Mouse (Mus musculus) hindbrain, embryonic 12.5 days (tissue): ENCODE results near the gene Parpbp. TPM values are rescaled to one million over a fixed set of nuclear protein-coding genes. Genes with fewer than 3 reads are reported as not detected.

Source experiments
- ATAC-seq: fragments of 200-750 bp; cut with Nextera tagmentation; 2 replicates; pipeline ENCODE4 v1.8.0; 2017; ENCODE audit warnings: moderate TSS enrichment; ENCODE audit not compliant: low FRiP score
- H3K27ac ChIP-seq: fragments of 300-500 bp; sonication (generic); 2 replicates; pipeline ENCODE4 v1.5.1; 2016; ENCODE audit warnings: mild to moderate bottlenecking
- H3K27me3 ChIP-seq: fragments of 300-500 bp; sonication (generic); 2 replicates; pipeline ENCODE4 v1.6.1; 2016; ENCODE audit warnings: mild to moderate bottlenecking
- H3K36me3 ChIP-seq: fragments of 300-500 bp; sonication (generic); 2 replicates; pipeline ENCODE4 v1.6.1; 2016; ENCODE audit warnings: mild to moderate bottlenecking
- H3K4me1 ChIP-seq: fragments of 300-500 bp; sonication (generic); 2 replicates; pipeline ENCODE4 v1.6.1; 2016
- H3K4me2 ChIP-seq: fragments of 300-500 bp; sonication (generic); replicated peaks from 2 replicates; pipeline ENCODE4 v1.6.1; 2016; ENCODE audit warnings: mild to moderate bottlenecking
- H3K4me3 ChIP-seq: fragments of 300-500 bp; sonication (generic); 2 replicates; pipeline ENCODE4 v1.5.1; 2016; ENCODE audit warnings: mild to moderate bottlenecking
- H3K9ac ChIP-seq: fragments of 300-500 bp; sonication (generic); 2 replicates; pipeline ENCODE4 v1.6.1; 2016; ENCODE audit warnings: mild to moderate bottlenecking, moderate library complexity
- H3K9me3 ChIP-seq: fragments of 300-500 bp; sonication (generic); replicated peaks from 2 replicates; pipeline ENCODE4 v1.6.1; 2016; ENCODE audit warnings: mild to moderate bottlenecking
- WGBS: fragments of 180-500 bp; shearing (Covaris S2); methylation state at CpG from one replicate; pipeline ENCODE4 v1.1.7; 2016; 5-methylcytosine and 5-hydroxymethylcytosine counted together
- polyA plus RNA-seq: library from polyadenylated mRNA; unstranded; fragments of >200 nt; fragmentation: Nextera tagmentation; extraction: Ambion mirVana; gene quantifications from 2 replicates; pipeline ENCODE4 v1.2.1, GENCODE M21; 2016

The Parpbp gene
- 9.5 and 10.5 TPM in 2 replicates for polyA plus RNA-seq

DNA sequence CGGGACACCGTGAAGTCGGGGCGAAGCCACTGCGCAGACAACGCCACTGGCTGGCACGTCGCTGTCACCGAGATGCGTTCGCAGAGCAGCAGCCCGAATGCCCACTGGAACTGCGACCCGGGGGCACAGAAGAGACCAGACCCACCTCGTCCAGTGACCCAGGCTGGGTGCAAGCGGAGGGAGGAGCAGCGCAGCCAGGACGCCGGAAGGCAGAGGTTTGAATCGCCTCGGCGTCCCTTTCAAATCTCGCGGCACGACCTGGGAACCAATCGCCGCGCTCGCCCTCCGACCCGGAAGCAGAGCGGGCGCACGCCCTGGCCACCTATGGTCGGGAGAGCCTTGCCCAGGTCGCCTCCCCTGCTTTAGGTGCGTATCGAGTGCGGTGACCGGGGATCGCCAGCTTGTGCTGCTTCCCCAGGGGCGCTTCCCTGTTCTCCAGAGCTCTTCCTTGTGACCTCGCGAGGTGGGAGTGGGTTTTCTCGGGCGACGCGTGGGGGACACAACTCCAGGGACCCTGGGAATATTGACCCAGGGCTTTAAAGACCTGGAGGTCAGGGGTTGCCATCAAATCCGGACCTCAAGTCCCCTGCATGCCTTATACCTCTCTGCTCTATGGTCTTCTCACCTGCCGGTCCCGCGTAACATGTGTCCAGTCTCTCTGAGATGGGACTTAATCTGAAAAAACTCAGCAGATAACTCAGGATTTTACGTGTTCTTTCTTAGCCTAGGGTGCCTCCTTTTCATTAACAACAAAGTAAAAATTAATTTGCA is at the start of gene Parpbp, which contains the start of gene Nup37:
Gene Parpbp, minus strand, starts transcription at position 235 of the 771 bp plus-strand sequence.
Gene Nup37, plus strand, starts transcription at position 286 of the 771 bp plus-strand sequence.
- WGBS = 2% methylated on average over 53 of the region's 53 CpGs

DNA sequence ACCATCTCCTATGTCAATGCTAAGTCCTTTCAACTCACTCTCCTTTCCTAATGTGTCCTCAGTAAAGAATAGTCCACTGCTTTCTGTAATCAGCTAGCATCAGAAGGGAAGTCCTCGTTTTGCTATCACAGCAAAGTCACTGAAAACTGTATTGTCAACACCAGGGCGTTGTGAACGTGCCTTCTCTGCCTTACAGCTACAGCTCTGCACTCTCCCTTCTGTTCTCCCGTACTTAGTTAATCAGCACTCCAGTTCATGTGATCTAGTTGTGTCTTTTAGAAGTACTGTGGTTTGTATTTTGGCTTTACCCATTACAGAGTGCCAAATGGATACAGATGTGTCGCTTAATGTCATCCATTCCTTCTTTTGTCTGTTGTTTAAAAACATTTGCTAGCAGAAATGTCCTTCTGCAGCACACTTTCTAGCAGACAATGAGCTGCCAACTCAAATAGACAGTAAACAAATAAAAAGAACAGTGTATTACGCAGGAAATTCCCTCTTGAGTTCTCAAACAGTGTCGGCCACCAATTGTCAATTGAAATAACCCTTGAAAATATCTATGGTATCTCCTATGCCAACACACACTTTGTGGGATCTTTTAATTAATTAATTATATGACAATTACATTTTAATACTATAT is 20.8 kb upstream of the Parpbp start:
- H3K9me3 ChIP-seq = no peaks in the 10 kb centered on the region
- H3K36me3 ChIP-seq = peaks cover 20% of the 10 kb centered on the region
- 87% methylated on average over 7 of the region's 7 CpGs for WGBS
- ATAC-seq = no peak
- H3K4me2 ChIP-seq = no peak overlapping the region
- H3K9ac ChIP-seq = no peak overlapping the region
- no peak overlapping the region for H3K4me3 ChIP-seq
- H3K4me1 ChIP-seq = no peaks in the 10 kb centered on the region
- no peak overlapping the region for H3K27ac ChIP-seq
- no peaks in the 10 kb centered on the region for H3K27me3 ChIP-seq

More for the DNA sequence above, at the start of gene Parpbp, which contains the start of gene Nup37:
- peak; percentile 99 for ATAC-seq
- Histone ChIP-seq H3K27ac (no peak within 1 kb of the TSS), H3K4me3 (peak within 1 kb of the TSS; percentile 79), H3K4me1 (peaks cover 16% of the 10 kb centered on the region), H3K36me3 (peaks cover 12% of the 10 kb centered on the region; the same call in 1 of the 2 replicates), H3K27me3 (no peaks in the 10 kb centered on the region), H3K9me3 (no peaks in the 10 kb centered on the region), H3K9ac (peak within 1 kb of the TSS; percentile 84), H3K4me2 (peak within 1 kb of the TSS; percentile 67)

DNA sequence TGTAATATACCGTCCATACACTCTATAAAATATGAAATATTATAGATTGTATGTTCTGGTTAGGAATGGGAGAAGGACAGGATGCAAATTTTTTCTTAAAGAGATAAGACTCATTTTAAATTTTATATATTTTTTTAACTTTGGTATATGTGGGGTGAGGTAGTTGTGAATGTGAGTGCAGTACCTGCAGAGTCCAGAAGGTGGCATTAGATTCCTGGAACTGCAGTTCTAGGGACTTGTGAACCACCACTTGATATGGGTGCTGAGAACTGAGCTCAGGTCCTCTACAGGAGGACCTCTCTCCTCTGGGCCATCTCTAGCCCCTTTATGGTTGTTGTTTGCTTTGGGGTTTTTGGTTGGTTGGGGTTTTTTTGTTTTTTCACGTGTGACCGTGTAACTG is 19.4 kb upstream of the Parpbp start:
- H3K36me3 ChIP-seq = peaks cover 23% of the 10 kb centered on the region
- WGBS = 95% methylated on average over 3 of the region's 3 CpGs
- no peak overlapping the region for H3K9ac ChIP-seq
- ATAC-seq = no peak
- H3K9me3 ChIP-seq = no peaks in the 10 kb centered on the region
- no peak overlapping the region for H3K27ac ChIP-seq
- H3K4me3 ChIP-seq = no peak overlapping the region
- H3K27me3 ChIP-seq = no peaks in the 10 kb centered on the region
- no peaks in the 10 kb centered on the region for H3K4me1 ChIP-seq
- H3K4me2 ChIP-seq = no peak overlapping the region

DNA sequence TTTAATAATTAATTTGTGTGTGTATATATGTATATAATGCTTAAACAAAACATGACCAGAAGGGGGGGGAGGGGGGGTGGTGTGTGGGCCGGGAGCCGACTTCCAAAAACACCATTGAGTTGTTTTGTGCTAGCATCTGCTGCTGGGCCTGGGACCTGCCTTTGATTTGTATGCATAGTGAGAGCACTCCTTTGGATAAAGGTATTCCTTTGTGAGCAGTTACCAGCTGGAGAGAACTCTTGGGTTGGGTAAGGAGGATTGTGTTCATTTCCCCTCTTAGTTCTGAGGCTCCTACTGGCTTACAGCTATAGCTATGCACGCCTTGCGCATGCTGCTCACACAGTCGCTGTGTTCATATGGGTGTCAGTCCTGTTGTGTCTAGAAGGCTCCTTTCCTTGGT is 15.9 kb upstream of the Parpbp start:
- Histone ChIP-seq H3K4me2 (no peak overlapping the region), H3K9me3 (no peaks in the 10 kb centered on the region), H3K36me3 (peaks cover 39% of the 10 kb centered on the region), H3K27me3 (no peaks in the 10 kb centered on the region), H3K9ac (no peak overlapping the region), H3K27ac (no peak overlapping the region), H3K4me1 (no peaks in the 10 kb centered on the region), H3K4me3 (no peak overlapping the region)
- 89% methylated on average over 5 of the region's 5 CpGs for WGBS
- no peak for ATAC-seq

DNA sequence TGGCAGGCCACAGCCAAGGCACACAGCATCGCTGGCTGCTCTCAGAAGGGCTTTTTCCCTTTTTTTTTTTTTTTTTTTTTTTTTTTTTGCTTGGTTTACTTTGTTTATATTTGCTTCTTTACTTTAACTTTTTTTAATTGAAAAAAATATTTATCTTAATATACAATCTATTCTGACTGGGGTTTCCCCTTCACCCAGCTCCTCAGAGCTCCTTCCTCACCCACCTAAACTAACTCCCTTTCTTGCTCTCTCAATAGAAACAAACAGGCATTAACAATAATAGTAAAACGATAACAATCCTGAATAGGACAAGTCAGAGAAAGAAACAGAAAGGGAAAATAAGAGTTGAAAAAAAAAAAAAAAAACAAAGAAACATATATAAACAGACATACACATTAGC is 15.4 kb upstream of the Parpbp start:
- no peak overlapping the region for H3K27ac ChIP-seq
- no peak for ATAC-seq
- H3K4me2 ChIP-seq = no peak overlapping the region
- H3K27me3 ChIP-seq = no peaks in the 10 kb centered on the region
- peaks cover 39% of the 10 kb centered on the region for H3K36me3 ChIP-seq
- WGBS = 97% methylated on average over 2 of the region's 2 CpGs
- H3K4me1 ChIP-seq = no peaks in the 10 kb centered on the region
- H3K9ac ChIP-seq = no peak overlapping the region
- no peaks in the 10 kb centered on the region for H3K9me3 ChIP-seq
- no peak overlapping the region for H3K4me3 ChIP-seq

DNA sequence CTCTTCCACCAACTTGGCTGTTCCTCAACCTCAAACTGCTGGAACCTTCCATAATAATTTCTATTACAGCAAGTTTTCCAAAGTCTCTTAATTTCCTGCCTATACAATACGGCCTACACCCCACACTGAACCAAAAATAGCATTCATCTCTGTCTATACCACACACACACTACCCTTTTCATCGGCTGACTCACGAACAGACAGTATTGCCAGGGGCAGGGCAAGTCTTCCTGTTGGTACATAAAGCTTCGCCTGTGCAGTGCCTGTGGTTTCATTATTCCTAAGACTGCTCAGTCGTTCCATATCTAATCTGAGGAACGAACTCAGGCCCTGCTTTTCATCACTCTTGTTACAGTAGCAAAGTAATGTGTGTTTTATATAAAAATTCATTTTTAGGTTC is 4.9 kb upstream of the Parpbp start:
- Histone ChIP-seq H3K36me3 (peaks cover 34% of the 10 kb centered on the region), H3K27ac (no peak overlapping the region), H3K4me1 (peaks cover 6% of the 10 kb centered on the region; the same call in 1 of the 2 replicates), H3K9me3 (no peaks in the 10 kb centered on the region), H3K4me2 (no peak overlapping the region), H3K9ac (no peak overlapping the region), H3K27me3 (no peaks in the 10 kb centered on the region), H3K4me3 (no peak overlapping the region)
- WGBS = 88% methylated on average over 6 of the region's 6 CpGs
- no peak for ATAC-seq

DNA sequence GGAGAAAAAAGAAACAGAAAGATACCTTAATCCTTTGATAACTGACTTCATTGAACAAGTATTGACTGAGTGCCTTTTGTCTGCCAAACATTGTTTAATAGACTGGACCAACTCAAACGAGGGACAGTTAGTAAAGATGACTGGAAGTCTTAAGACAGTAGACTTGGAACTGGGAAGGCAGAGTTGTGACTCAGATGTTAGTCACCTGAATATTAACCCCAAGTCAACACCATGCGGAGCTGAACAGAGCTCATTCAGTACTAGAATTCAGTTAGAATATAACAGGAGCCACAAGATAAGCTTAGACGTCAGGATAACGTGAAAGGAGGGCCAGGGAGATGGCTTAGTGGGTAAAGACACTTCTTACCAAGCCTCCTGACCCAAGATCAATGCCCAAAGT is 3.6 kb upstream of the Parpbp start:
- ATAC-seq = no peak
- WGBS = 95% methylated on average over 4 of the region's 4 CpGs

DNA sequence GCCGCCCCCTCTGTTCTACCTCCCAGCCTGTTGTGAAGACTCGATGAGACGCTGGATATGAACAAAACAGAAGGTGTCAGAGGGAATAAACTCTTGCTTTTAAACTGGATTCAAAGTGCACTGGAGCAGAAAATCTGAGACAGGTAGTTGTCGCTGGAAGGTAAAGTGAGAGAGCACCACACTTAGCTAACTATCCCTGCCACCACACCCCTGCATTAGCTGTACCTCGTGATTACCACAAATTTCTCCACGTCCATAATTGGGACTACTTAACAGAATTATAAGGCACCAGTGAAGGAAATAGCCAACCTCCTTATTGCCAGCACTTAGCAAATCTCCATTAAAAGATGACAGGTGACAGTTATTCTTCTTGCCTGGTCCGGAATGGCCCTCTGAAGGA is 554 bp downstream of the Parpbp start:
- H3K9ac ChIP-seq = peak overlapping the region; percentile 84
- ATAC-seq = peak; percentile 49; the same call in 1 of the 2 replicates
- H3K4me2 ChIP-seq = peak overlapping the region; percentile 67
- no peak overlapping the region for H3K27ac ChIP-seq
- H3K9me3 ChIP-seq = no peaks in the 10 kb centered on the region
- peak overlapping the region; percentile 79 for H3K4me3 ChIP-seq
- 22% methylated on average over 7 of the region's 7 CpGs for WGBS
- peaks cover 16% of the 10 kb centered on the region for H3K4me1 ChIP-seq
- peaks cover 8% of the 10 kb centered on the region; the same call in 1 of the 2 replicates for H3K36me3 ChIP-seq
- H3K27me3 ChIP-seq = no peaks in the 10 kb centered on the region

More for the DNA sequence above, 3.6 kb upstream of the Parpbp start:
- Histone ChIP-seq H3K4me3 (no peak overlapping the region), H3K9me3 (no peaks in the 10 kb centered on the region), H3K27ac (no peak overlapping the region), H3K4me2 (no peak overlapping the region), H3K9ac (no peak overlapping the region), H3K4me1 (peaks cover 16% of the 10 kb centered on the region), H3K36me3 (peaks cover 34% of the 10 kb centered on the region), H3K27me3 (no peaks in the 10 kb centered on the region)

DNA sequence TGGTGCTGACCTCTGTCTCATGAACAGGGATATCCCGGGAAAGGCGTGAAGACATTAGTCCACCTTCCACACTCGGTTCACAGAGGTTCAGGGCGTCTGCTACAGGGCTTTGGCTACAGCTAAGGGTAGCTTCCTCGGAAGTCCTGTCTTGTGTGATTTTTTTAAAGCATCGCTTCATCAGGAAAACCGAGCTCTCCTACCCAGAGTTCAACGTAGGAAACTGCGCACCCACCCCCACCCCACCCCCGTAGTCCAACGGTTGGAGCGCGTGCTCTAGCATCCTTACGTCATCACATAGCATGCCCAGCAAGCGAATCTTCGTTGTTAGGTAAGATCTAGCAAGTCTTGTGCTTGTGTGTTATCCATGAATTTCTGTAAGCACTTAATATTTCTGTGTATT is 11.1 kb downstream of the Parpbp start:
- no peak for ATAC-seq
- H3K27ac ChIP-seq = no peak overlapping the region
- no peak overlapping the region for H3K4me3 ChIP-seq
- no peak overlapping the region for H3K9ac ChIP-seq
- H3K27me3 ChIP-seq = no peaks in the 10 kb centered on the region
- H3K36me3 ChIP-seq = peaks cover 4% of the 10 kb centered on the region; the same call in 1 of the 2 replicates
- H3K4me1 ChIP-seq = no peaks in the 10 kb centered on the region
- H3K9me3 ChIP-seq = no peaks in the 10 kb centered on the region
- WGBS = 97% methylated on average over 16 of the region's 16 CpGs
- no peak overlapping the region for H3K4me2 ChIP-seq

DNA sequence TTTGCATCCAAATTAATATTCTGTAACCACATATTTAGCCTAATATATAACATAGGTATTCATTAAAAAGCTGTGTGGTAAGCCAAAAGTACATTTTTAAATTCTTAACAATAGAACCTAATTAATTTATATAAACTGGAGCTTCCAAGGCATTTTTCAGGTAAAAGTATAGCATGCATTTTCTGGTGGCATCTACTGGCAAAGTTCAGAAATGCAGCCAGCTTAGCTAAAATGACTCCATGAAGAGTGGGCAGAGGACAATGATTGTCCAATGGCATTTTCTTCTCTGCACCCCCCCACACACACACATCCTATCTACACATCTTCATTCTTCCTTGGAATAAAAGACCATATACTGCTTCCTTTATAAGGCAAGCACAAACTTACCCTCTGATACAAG is 27.0 kb downstream of the Parpbp start:
- Histone ChIP-seq H3K4me3 (no peak overlapping the region), H3K27ac (no peak overlapping the region), H3K9me3 (no peaks in the 10 kb centered on the region), H3K9ac (no peak overlapping the region), H3K27me3 (no peaks in the 10 kb centered on the region), H3K4me2 (no peak overlapping the region), H3K36me3 (no peaks in the 10 kb centered on the region), H3K4me1 (no peaks in the 10 kb centered on the region)
- ATAC-seq = no peak

DNA sequence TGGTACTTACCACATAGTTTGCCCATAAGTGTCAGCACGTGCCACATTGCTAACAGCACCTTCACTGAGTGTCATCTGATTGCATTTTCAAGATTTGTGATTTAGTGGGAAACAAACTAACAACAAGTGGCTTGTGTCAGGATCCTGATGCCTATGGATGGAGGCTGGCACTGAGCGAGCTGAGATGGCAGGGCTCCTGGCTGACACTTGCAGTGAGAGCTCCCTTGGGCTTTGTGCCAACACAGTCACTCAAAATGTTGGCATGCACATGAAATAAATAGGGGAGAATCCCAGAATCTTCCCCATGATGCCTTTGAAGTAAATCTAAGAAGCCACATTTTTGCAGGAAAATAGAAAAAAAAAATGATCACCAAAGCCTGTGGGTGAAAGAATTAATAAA is 33.5 kb downstream of the Parpbp start:
- H3K9ac ChIP-seq = no peak overlapping the region
- ATAC-seq = no peak
- H3K9me3 ChIP-seq = no peaks in the 10 kb centered on the region
- no peak overlapping the region for H3K4me3 ChIP-seq
- no peaks in the 10 kb centered on the region for H3K4me1 ChIP-seq
- H3K4me2 ChIP-seq = no peak overlapping the region
- no peaks in the 10 kb centered on the region for H3K27me3 ChIP-seq
- H3K36me3 ChIP-seq = no peaks in the 10 kb centered on the region; the same call in 1 of the 2 replicates
- H3K27ac ChIP-seq = no peak overlapping the region
- 90% methylated on average over 2 of the region's 2 CpGs for WGBS

DNA sequence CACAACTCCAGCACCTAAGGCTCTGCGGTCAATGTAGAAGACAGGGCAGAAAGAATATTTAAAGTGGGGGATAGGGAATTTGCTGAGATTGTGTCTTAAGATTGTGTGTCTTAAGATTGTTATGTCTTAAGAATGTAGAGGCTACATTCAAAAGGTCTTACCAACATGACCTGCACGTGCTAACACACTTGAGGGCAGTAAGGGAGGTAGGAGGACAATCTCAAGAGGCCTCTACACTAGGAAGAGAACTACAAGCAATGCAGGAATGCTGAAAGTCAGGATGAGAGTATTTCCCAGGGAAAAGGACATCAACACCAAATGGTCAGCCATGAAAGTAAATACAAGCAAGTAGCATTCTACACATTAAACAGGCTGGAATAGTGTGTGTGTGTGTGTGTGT is 40.6 kb downstream of the Parpbp start:
- no peaks in the 10 kb centered on the region for H3K4me1 ChIP-seq

More for the DNA sequence above, 40.6 kb downstream of the Parpbp start:
- Histone ChIP-seq H3K4me3 (no peak overlapping the region), H3K9me3 (no peaks in the 10 kb centered on the region), H3K27ac (no peak overlapping the region), H3K27me3 (no peaks in the 10 kb centered on the region), H3K36me3 (no peaks in the 10 kb centered on the region; the same call in 1 of the 2 replicates), H3K4me2 (no peak overlapping the region), H3K9ac (no peak overlapping the region)
- WGBS = 93% methylated on average over 2 of the region's 2 CpGs
- ATAC-seq = no peak
